Mouse (Mus musculus): ENCODE measurements around the gene Plac9a.
"Not testable (repeated sequence)": the region's sequence is repeated elsewhere in the genome, so short reads cannot be mapped to it uniquely, and the experiment has no call there.

Plac9a gene

GRCm38 (mm10) chr14:25903000-25903399, at the start of gene Plac9a:
Plac9a (minus strand) TSS chr14:25903100.
- DNase-seq = not testable (repeated sequence)

- not testable (repeated sequence) for DNase-seq
Measured at GRCm38 (mm10) chr14:25938004-25938403, 35.1 kb upstream of the Plac9a start, which contains the start of gene Cphx1. Cphx1 (plus strand) TSS chr14:25938304.

- DNase-seq = not testable (repeated sequence)
Measured at GRCm38 (mm10) chr14:25936867-25937630, 34.1 kb upstream of the Plac9a start.

GRCm38 (mm10) chr14:25927562-25927881, 24.6 kb upstream of the Plac9a start, which contains the start of gene Tmem254a:
Tmem254a (minus strand) TSS chr14:25927672.
- DNase-seq = not testable (repeated sequence)

GRCm38 (mm10) chr14:25926814-25927561, 24.1 kb upstream of the Plac9a start:
- not testable (repeated sequence) for DNase-seq

GRCm38 (mm10) chr14:25918427-25919170, 15.7 kb upstream of the Plac9a start:
- DNase-seq = not testable (repeated sequence)

GRCm38 (mm10) chr14:25908976-25909375, 6.1 kb upstream of the Plac9a start:
- DNase-seq = not testable (repeated sequence)

GRCm38 (mm10) chr14:25907272-25907671, 4.4 kb upstream of the Plac9a start:
- not testable (repeated sequence) for DNase-seq

- DNase-seq = peak; percentile 1
Measured at GRCm38 (mm10) chr14:25905243-25905642, 2.3 kb upstream of the Plac9a start.

GRCm38 (mm10) chr14:25895686-25896085, 7.2 kb downstream of the Plac9a start:
- not testable (repeated sequence) for DNase-seq

- DNase-seq = not testable (repeated sequence)
Measured at GRCm38 (mm10) chr14:25894566-25894965, 8.3 kb downstream of the Plac9a start.

GRCm38 (mm10) chr14:25885886-25886285, 17.0 kb downstream of the Plac9a start:
- DNase-seq = not testable (repeated sequence)

GRCm38 (mm10) chr14:25881769-25882168, 21.1 kb downstream of the Plac9a start:
- DNase-seq = not testable (repeated sequence)

- DNase-seq = not testable (repeated sequence)
Measured at GRCm38 (mm10) chr14:25876640-25877039, 26.3 kb downstream of the Plac9a start.

- peak; percentile 96 for DNase-seq
Measured at GRCm38 (mm10) chr14:25872461-25873415, 30.2 kb downstream of the Plac9a start.

GRCm38 (mm10) chr14:25869135-25869878, 33.6 kb downstream of the Plac9a start:
- peak; percentile 93 for DNase-seq

- DNase-seq = peak; percentile 93
Measured at GRCm38 (mm10) chr14:25868706-25869105, 34.2 kb downstream of the Plac9a start.

- no peak for DNase-seq
Measured at GRCm38 (mm10) chr14:25867834-25868233, 35.1 kb downstream of the Plac9a start.

- peak; percentile 97 for DNase-seq
Measured at GRCm38 (mm10) chr14:25866832-25867231, 36.1 kb downstream of the Plac9a start.

GRCm38 (mm10) chr14:25866384-25866783, 36.5 kb downstream of the Plac9a start:
- DNase-seq = no peak

GRCm38 (mm10) chr14:25865251-25865650, 37.6 kb downstream of the Plac9a start:
- DNase-seq = no peak
